Mouse (Mus musculus): ENCODE measurements around the gene Edc3. TPM values are rescaled to one million over a fixed set of nuclear protein-coding genes. Genes with fewer than 3 reads are reported as not detected.

The Edc3 gene
- total RNA-seq, 1 experiment from 2014 or later, result 3.7 TPM

- ATAC-seq (replicated peaks; ENCODE audit: insufficient number of reproducible peaks, low FRiP score, low TSS enrichment, poor library complexity, severe bottlenecking), result no peak
These were observed 65.8 kb downstream of the Edc3 start for GRCm38 (mm10) chr9:57774168-57774567.

- no peak for ATAC-seq (replicated peaks; ENCODE audit: insufficient number of reproducible peaks, low FRiP score, low TSS enrichment, poor library complexity, severe bottlenecking)
These were observed 66.7 kb downstream of the Edc3 start for GRCm38 (mm10) chr9:57775026-57775425.

GRCm38 (mm10) chr9:57775736-57776135 is 67.4 kb downstream of the Edc3 start:
- no peak for ATAC-seq (replicated peaks; ENCODE audit: insufficient number of reproducible peaks, low FRiP score, low TSS enrichment, poor library complexity, severe bottlenecking)

- ATAC-seq (replicated peaks; ENCODE audit: insufficient number of reproducible peaks, low FRiP score, low TSS enrichment, poor library complexity, severe bottlenecking), result no peak
These were observed 74.3 kb downstream of the Edc3 start for GRCm38 (mm10) chr9:57782656-57783055.

- no peak for ATAC-seq (replicated peaks; ENCODE audit: insufficient number of reproducible peaks, low FRiP score, low TSS enrichment, poor library complexity, severe bottlenecking)
These were observed 81.4 kb downstream of the Edc3 start for GRCm38 (mm10) chr9:57789733-57790132.

- no peak for ATAC-seq (replicated peaks; ENCODE audit: insufficient number of reproducible peaks, low FRiP score, low TSS enrichment, poor library complexity, severe bottlenecking)
These were observed 89.1 kb downstream of the Edc3 start for GRCm38 (mm10) chr9:57797456-57797855.

- peak; percentile 52; the same call in 1 of the 2 replicates for ATAC-seq (replicated peaks; ENCODE audit: insufficient number of reproducible peaks, low FRiP score, low TSS enrichment, poor library complexity, severe bottlenecking)
These were observed 90.4 kb downstream of the Edc3 start for GRCm38 (mm10) chr9:57798725-57799253.

- peak; percentile 36; the same call in 1 of the 2 replicates for ATAC-seq (replicated peaks; ENCODE audit: insufficient number of reproducible peaks, low FRiP score, low TSS enrichment, poor library complexity, severe bottlenecking)
These were observed 92.1 kb downstream of the Edc3 start for GRCm38 (mm10) chr9:57800325-57800975.

Other genes with a start within 250 kb of the Edc3 start
- gene Scamp5, start 240.5 kb upstream of the Edc3 start, total RNA-seq (2017), result not detected in 3 replicates
- not detected in 3 replicates for gene Rpp25, start 204.5 kb upstream of the Edc3 start, total RNA-seq (2017)
- 54.8 to 108 TPM (median 74.5 TPM) in 3 replicates for gene Cox5a, start 187.3 kb upstream of the Edc3 start, total RNA-seq (2017)
- gene Fam219b, start 171.0 kb upstream of the Edc3 start, total RNA-seq (2017), result 17.5 to 23.5 TPM (median 18.2 TPM) in 3 replicates
- 1.9 to 7.7 TPM (median 7.5 TPM) in 3 replicates for gene Mpi, start 155.8 kb upstream of the Edc3 start, total RNA-seq (2017)
- gene Scamp2, start 147.6 kb upstream of the Edc3 start, total RNA-seq (2017), result 30.6 to 40.9 TPM (median 34.3 TPM) in 3 replicates
- gene Ulk3, start 119.1 kb upstream of the Edc3 start, total RNA-seq (2017), result 3.8 to 20.7 TPM (median 20.3 TPM) in 3 replicates
- gene Cplx3, start 102.3 kb upstream of the Edc3 start, total RNA-seq (2017), result not detected in 3 replicates
- not detected in 3 replicates for gene Lman1l, start 87.8 kb upstream of the Edc3 start, total RNA-seq (2017)
- gene Csk, start 54.9 kb upstream of the Edc3 start, total RNA-seq (2017), result 332 to 455 TPM (median 337 TPM) in 3 replicates
- gene Cyp1a2, start 24.8 kb upstream of the Edc3 start, total RNA-seq (2017), result not detected in 3 replicates
- gene Cyp1a1, start 20.6 kb upstream of the Edc3 start, total RNA-seq (2017), result not detected in 3 replicates
- 97.1 to 158 TPM (median 125 TPM) in 3 replicates for gene Clk3, start 57.3 kb downstream of the Edc3 start, total RNA-seq (2017)
- gene Arid3b, start 128.3 kb downstream of the Edc3 start, total RNA-seq (2017), result 9.1 to 26.5 TPM (median 10.0 TPM) in 3 replicates
- 10.9 to 35.9 TPM (median 17.3 TPM) in 3 replicates for gene Ubl7, start 202.4 kb downstream of the Edc3 start, total RNA-seq (2017)
- gene Sema7a, start 231.6 kb downstream of the Edc3 start, total RNA-seq (2017), result 0.49 to 16.6 TPM (median 13.2 TPM) in 3 replicates

Measured in monocyte, adult 5-6 weeks (primary cell).